Mouse (Mus musculus) T-helper 2 cell (primary cell): ENCODE results near the gene Asic4.

Experiments
- in situ Hi-C: fragments of 300-600 bp; cut with MboI, MseI; formaldehyde crosslinking; loops from one replicate; pipeline ENCODE4 v1.15.1; 2025; ENCODE audit warnings: high pct_unique_total_duplicates

The Asic4 gene

DNA sequence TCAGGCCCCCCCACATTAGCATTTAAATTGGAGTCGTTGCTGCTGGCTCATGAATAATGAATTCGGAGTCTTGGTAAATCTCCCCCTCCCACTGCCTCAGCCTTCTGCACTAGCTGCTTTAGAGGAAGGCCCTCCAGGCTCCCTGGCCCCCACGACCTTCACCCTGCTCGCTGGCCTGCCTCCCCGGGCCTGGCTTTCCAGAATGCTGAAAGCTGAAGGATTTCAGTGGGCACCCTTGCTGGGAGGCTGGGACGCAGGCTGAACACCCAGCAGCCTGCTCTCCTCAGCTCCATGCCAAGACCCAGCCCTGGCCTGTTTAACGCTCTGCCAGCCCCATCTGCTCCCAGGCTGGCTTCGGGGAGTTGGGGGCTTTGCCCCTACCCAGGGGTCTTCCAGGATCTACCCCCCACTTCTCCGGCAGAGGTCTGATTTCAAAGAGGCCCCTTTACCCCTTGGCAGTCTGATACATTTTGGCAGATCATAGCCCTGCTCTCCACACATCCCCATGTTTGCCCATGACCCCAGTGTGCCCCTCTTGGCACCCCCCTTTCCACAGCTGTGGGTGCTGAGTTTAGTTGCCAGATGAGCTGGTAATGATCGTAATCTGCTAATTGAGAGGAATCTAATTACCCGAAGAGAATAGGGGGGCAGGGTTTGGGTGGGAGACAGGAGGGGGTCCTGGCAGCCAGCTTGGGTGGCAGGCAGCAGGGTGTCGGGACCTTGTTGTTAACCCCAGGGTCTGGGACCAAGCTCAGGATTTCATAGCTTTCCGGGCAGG, 6.8 kb upstream of the Asic4 start:
- in situ Hi-C loops = no loop called here

GRCm38 (mm10) chr1:75444208-75444607, 6.0 kb upstream of the Asic4 start:
- in situ Hi-C loops = no loop called here

DNA sequence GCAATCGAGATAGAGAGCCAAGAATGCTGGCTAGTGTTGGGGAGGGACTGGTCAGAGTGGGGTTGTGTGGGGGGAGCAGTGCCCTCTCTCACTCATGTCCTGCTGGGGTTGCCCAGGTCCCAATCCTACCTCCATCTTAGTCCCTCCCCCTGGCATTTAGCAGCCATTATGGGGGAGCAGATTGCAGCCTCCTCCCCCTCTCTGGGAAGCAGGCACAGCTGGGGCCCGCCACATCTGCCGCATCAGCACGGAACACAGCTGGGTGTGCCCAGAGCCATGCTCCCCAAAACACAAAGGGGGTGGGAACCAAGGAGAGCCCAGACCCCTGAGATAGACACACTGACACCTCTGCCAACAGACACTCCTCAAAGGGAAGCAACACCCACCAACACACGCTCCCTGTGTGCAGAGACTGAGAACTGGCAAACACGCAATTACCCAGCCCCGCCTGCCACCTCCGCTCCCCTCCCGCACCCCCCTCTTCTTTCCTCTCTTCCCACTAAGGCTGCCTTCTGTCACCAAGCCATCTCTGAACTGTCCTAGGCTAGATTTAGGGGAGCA, 5.0 kb upstream of the Asic4 start:
- in situ Hi-C loops = no loop called here

DNA sequence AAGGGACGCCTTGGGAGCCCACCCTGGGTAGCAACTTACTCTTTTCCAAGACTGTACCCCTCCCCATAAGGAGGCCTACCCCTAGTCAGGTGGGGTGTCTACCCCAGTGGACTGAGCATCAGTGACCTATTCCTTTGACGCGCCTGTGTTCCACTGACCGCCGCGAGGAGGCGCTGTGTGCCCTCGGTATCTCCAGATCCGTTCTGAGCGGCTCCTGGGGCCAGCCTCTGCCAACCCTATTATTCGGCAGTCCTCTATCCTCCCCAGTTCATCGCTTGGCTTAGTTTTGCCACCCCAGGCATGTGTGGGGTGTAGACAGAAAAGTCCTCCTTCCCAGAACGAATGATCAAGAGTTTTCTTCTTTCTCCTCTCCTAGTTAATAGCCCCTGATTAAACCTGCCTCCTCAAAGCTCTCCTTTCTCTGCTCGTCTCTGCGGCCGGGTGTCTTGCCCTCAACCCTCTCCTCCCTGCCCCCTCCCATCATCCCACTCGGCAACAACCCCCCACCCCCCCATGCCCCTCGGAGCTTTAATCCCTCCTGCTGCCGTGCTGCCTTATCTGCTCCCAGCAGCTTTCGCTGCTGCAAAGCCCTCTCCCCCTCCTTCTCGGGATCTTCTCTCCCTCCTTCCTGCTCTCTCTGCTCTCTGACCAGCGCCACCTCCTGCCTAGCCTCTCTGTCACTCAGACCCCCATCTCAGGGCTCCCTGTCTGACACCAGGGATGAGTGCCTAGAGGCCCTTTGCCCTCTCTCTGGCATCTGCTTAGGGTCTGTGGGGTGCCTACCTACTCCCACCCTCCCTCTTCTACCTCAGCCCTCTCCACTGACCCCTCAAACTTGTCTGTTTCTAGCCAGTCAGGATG, 4.3 kb upstream of the Asic4 start:
- in situ Hi-C loops = no loop called here

- in situ Hi-C loops = no loop called here
These were observed 3.6 kb upstream of the Asic4 start for GRCm38 (mm10) chr1:75446656-75447055.

DNA sequence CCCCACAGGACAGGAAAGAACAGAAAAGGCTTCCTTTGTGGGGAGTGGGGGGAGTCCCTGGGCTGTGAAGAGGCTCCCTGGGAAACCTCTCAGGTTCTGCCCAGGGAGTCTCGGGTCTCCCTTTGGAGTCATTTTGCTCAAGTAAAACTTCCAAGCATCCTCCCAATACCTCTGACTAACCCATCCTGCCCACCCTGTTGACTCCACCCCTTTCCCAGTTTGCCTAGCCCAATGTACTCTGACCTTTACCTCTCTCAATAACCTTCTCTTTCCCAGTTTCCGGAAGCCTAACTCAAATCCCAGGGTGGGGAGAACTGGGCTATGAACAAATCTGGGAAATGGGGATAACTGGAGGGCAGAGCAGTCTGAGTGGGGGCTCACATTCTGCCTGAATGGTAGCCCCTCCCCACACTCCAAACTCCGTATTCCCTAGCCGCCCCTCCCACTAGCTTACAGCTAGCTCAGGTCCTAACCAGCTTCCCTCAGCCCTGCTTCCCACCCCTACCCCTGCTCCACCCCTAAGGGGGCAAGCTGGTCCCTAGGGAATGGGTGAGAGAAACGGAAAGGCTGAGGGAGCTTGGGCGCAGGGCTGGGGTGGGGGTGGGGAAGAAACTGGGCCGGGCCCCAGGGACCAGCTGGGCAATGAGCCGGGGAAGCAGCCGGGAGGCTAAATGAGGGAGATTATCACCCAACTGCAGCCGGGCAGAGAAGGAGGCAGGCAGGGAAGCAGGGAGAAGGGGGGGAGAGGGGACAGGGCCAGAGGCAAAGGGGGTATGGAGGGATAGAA, 2.8 kb upstream of the Asic4 start:
- in situ Hi-C loops = no loop called here

- in situ Hi-C loops = no loop called here
These were observed 2.2 kb upstream of the Asic4 start for GRCm38 (mm10) chr1:75448052-75448431.

DNA sequence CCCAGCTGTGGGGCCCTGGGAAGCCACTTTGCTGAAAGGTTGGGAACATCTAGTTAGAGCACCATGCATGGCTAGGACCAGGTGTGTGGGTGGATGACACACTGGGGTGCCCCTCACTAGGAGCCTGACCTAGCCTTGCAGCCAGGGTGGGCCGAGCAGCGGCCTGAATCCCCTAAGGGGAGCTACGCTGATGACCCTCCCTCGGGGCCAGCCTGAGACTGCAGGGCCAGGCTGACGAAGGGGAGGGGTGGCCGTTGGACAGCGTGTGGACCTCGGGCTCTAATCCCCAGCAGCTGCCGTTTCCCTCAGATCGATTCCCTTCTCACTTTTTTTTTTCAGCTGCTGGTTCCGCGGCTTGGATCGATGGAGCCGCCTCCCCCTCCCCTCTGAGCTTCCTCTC, 1.3 kb upstream of the Asic4 start:
- in situ Hi-C loops = no loop called here

GRCm38 (mm10) chr1:75449377-75450135, 680 bp upstream of the Asic4 start:
- in situ Hi-C loops = no loop called here

DNA sequence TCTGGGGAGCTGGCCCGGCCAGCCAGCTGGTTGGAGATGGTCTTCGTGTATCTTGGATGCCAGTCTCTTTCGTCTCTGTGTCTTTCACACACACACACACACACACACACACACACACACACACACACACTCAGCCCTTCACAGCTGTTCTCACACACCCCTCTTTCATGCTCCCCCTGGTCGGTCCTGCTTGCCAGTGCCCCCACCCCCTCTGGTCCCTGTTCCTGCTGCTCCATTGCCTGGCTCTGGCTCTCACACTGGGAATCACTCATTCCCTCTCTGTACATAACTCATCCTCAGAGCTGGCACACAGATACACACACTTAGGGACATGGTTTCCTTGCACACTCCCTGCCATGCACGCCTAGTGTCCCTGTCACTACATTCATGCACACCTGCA, 1.7 kb downstream of the Asic4 start:
- in situ Hi-C loops = no loop called here

DNA sequence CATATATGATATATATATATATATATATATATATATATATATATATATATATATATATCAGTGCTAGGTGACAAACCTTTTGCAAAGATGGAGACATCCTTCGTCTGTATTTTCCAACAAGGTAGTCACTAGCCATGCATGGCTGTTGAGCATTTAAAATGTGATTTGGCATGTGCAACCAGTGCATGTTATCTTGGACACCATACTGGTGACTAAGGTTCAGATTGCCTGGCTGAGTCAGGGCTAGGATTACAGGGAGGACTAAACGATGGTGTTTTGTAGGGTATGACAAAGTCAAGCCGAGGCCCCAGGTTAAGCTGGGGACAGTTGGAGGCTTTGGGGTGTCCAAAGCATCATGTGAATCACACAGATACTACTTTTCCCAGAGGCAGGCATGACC, 5.2 kb downstream of the Asic4 start:
- in situ Hi-C loops = no loop called here

GRCm38 (mm10) chr1:75455948-75456347, 5.7 kb downstream of the Asic4 start:
- in situ Hi-C loops = no loop called here

GRCm38 (mm10) chr1:75456746-75457564, 6.7 kb downstream of the Asic4 start:
- in situ Hi-C loops = no loop called here

GRCm38 (mm10) chr1:75457710-75458024, 7.4 kb downstream of the Asic4 start:
- in situ Hi-C loops = no loop called here

GRCm38 (mm10) chr1:75458025-75458788, 8.0 kb downstream of the Asic4 start:
- in situ Hi-C loops = no loop called here

- in situ Hi-C loops = no loop called here
These were observed 8.8 kb downstream of the Asic4 start for GRCm38 (mm10) chr1:75458789-75459684.

- in situ Hi-C loops = loop anchor here (5.0 kb wide), 1 partner anchor 103 kb away; no protein-coding TSS in a partner anchor
These were observed 10.1 kb downstream of the Asic4 start for GRCm38 (mm10) chr1:75460297-75460696.

DNA sequence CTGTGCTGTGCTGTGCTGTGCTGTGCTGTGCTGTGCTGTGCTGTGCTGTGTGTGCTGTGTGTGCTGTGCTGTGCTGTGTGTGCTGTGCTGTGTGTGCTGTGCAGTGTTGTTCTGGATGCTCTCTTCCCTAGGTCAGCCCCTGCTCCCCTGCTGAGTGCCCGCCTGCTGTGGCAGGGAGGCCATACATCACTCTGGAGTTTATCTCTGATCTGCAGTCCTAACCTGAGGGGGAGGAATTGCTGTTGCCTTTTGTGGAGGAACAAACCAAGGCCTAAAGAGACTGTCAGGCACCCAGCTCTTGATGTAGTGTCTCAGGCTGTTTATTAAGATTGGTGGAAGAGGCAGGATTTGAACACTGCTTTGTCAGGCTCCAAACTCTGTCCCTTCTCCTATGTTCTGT, 12.4 kb downstream of the Asic4 start:
- in situ Hi-C loops = loop anchor here (5.0 kb wide), 1 partner anchor 105 kb away; no protein-coding TSS in a partner anchor
